Mouse (Mus musculus) midbrain, postnatal 0 days (tissue): ENCODE data around the gene Slc6a6. TPM values are rescaled to one million over a fixed set of nuclear protein-coding genes. Genes with fewer than 3 reads are reported as not detected.

Source experiments
- ATAC-seq: fragments of 200-750 bp; cut with Nextera tagmentation; 2 replicates; pipeline ENCODE4 v1.8.0; 2017; ENCODE audit warnings: moderate number of reproducible peaks, mild to moderate bottlenecking, moderate TSS enrichment, moderate library complexity; ENCODE audit not compliant: low FRiP score
- DNase-seq: peaks from one replicate; pipeline ENCODE4 v3.0.0-alpha.2; 2015; ENCODE audit warnings: low spot score
- H3K27ac ChIP-seq: fragments of 300-500 bp; sonication (generic); 2 replicates; pipeline ENCODE4 v1.5.1; 2014; ENCODE audit warnings: low read depth, mild to moderate bottlenecking, low read length, mixed read lengths
- H3K27me3 ChIP-seq: fragments of 300-500 bp; sonication (generic); 2 replicates; pipeline ENCODE4 v1.6.1; 2014; ENCODE audit warnings: low read length, control low read depth, mixed read lengths; ENCODE audit not compliant: insufficient read depth
- H3K36me3 ChIP-seq: fragments of 300-500 bp; sonication (generic); 2 replicates; pipeline ENCODE4 v1.6.1; 2014; ENCODE audit warnings: low read length, control low read depth, mixed read lengths; ENCODE audit not compliant: insufficient read depth
- H3K4me1 ChIP-seq: fragments of 300-500 bp; sonication (generic); 2 replicates; pipeline ENCODE4 v1.6.1; 2014; ENCODE audit warnings: mild to moderate bottlenecking, control low read depth, antibody characterized with exemption, low read length, mixed read lengths; ENCODE audit not compliant: insufficient read depth
- H3K4me2 ChIP-seq: fragments of 300-500 bp; sonication (generic); 2 replicates; pipeline ENCODE4 v1.6.1; 2014; ENCODE audit warnings: low read depth, mild to moderate bottlenecking, low read length, mixed read lengths; ENCODE audit not compliant: poor library complexity, severe bottlenecking
- H3K4me3 ChIP-seq: fragments of 300-500 bp; sonication (generic); 2 replicates; pipeline ENCODE4 v1.5.1; 2014; ENCODE audit warnings: low read depth, mild to moderate bottlenecking, low read length, moderate library complexity
- H3K9ac ChIP-seq: fragments of 300-500 bp; sonication (generic); replicated peaks from 2 replicates; pipeline ENCODE4 v1.6.1; 2014; ENCODE audit warnings: mild to moderate bottlenecking, low read length, moderate library complexity, mixed read lengths; ENCODE audit not compliant: poor library complexity, severe bottlenecking
- H3K9me3 ChIP-seq: fragments of 300-500 bp; sonication (generic); 2 replicates; pipeline ENCODE4 v1.6.1; 2016; ENCODE audit warnings: low read length, control low read depth
- CTCF ChIP-seq: IDR thresholded peaks from 2 replicates; pipeline ENCODE4 v1.5.1; 2016; ENCODE audit warnings: antibody characterized with exemption, mild to moderate bottlenecking
- WGBS: fragments of 180-500 bp; shearing (Covaris S2); extraction: QIAGEN DNeasy Blood & Tissue Kit; methylation state at CpG from one replicate; pipeline ENCODE4 v1.1.7; 2014; 5-methylcytosine and 5-hydroxymethylcytosine counted together
- polyA plus RNA-seq: library from polyadenylated mRNA; unstranded; fragments of >200 nt; fragmentation: Nextera tagmentation; extraction: Ambion mirVana; gene quantifications from 2 replicates; pipeline ENCODE4 v1.2.1, GENCODE M21; 2015
- total RNA-seq: library from RNA; depleted of rRNA; stranded (reverse); fragments of >200 nt; gene quantifications from 2 replicates; pipeline ENCODE4 v1.2.3, GENCODE M21; 2014

Slc6a6 gene
- total and polyA plus RNA-seq, 2 experiments from 2014 or later = 146 to 147 TPM

GRCm38 (mm10) chr6:91712097-91712854, 28.4 kb downstream of the Slc6a6 start:
- WGBS = 36% methylated on average over 4 of the region's 4 CpGs

GRCm38 (mm10) chr6:91712855-91713331, 29.0 kb downstream of the Slc6a6 start:
- TF ChIP-seq CTCF = no peak
- DNase-seq = no peak
- no peaks in the 10 kb centered on the region for H3K27me3 ChIP-seq
- H3K36me3 ChIP-seq = peaks cover 15% of the 10 kb centered on the region; the same call in 1 of the 2 replicates
- WGBS = 14% methylated on average over 10 of the region's 10 CpGs
- no peak overlapping the region; the same call in 1 of the 2 replicates for H3K9ac ChIP-seq
- no peaks in the 10 kb centered on the region for H3K9me3 ChIP-seq
- peak overlapping the region; percentile 47; the same call in 1 of the 2 replicates for H3K27ac ChIP-seq
- no peak for ATAC-seq
- H3K4me1 ChIP-seq = peaks cover 8% of the 10 kb centered on the region; the same call in 1 of the 2 replicates
- no peak overlapping the region for H3K4me2 ChIP-seq
- H3K4me3 ChIP-seq = no peak overlapping the region

More at GRCm38 (mm10) chr6:91712097-91712854, 28.4 kb downstream of the Slc6a6 start:
- no peaks in the 10 kb centered on the region for H3K9me3 ChIP-seq
- no peaks in the 10 kb centered on the region for H3K27me3 ChIP-seq
- no peak for TF ChIP-seq CTCF
- no peak overlapping the region for H3K4me2 ChIP-seq
- H3K36me3 ChIP-seq = peaks cover 15% of the 10 kb centered on the region; the same call in 1 of the 2 replicates
- H3K27ac ChIP-seq = peak overlapping the region; percentile 47; the same call in 1 of the 2 replicates
- H3K9ac ChIP-seq = no peak overlapping the region; the same call in 1 of the 2 replicates
- no peak overlapping the region for H3K4me3 ChIP-seq
- DNase-seq (no peak), ATAC-seq (no peak)
- H3K4me1 ChIP-seq = peaks cover 8% of the 10 kb centered on the region; the same call in 1 of the 2 replicates

GRCm38 (mm10) chr6:91713370-91713896, 29.6 kb downstream of the Slc6a6 start:
- no peak overlapping the region; the same call in 1 of the 2 replicates for H3K9ac ChIP-seq
- H3K9me3 ChIP-seq = no peaks in the 10 kb centered on the region
- H3K4me1 ChIP-seq = peaks cover 12% of the 10 kb centered on the region; the same call in 1 of the 2 replicates
- 9% methylated on average over 5 of the region's 5 CpGs for WGBS
- H3K4me2 ChIP-seq = no peak overlapping the region
- H3K36me3 ChIP-seq = peaks cover 15% of the 10 kb centered on the region; the same call in 1 of the 2 replicates
- no peaks in the 10 kb centered on the region for H3K27me3 ChIP-seq
- TF ChIP-seq CTCF = no peak
- no peak overlapping the region for H3K27ac ChIP-seq
- DNase-seq = no peak
- no peak for ATAC-seq
- no peak overlapping the region for H3K4me3 ChIP-seq

- H3K4me1 ChIP-seq = peaks cover 27% of the 10 kb centered on the region
- no peaks in the 10 kb centered on the region for H3K27me3 ChIP-seq
- no peak overlapping the region for H3K4me3 ChIP-seq
- TF ChIP-seq CTCF = no peak
- WGBS = 75% methylated on average over 8 of the region's 8 CpGs
- ATAC-seq (no peak), DNase-seq (no peak)
- H3K36me3 ChIP-seq = peaks cover 15% of the 10 kb centered on the region; the same call in 1 of the 2 replicates
- no peak overlapping the region for H3K27ac ChIP-seq
- no peak overlapping the region for H3K9ac ChIP-seq
- no peak overlapping the region for H3K4me2 ChIP-seq
- no peaks in the 10 kb centered on the region for H3K9me3 ChIP-seq
Observed at GRCm38 (mm10) chr6:91715023-91715422, 31.2 kb downstream of the Slc6a6 start.

- Histone ChIP-seq H3K27ac (no peak overlapping the region), H3K9ac (no peak overlapping the region), H3K9me3 (no peaks in the 10 kb centered on the region), H3K4me1 (peaks cover 33% of the 10 kb centered on the region), H3K4me3 (no peak overlapping the region), H3K4me2 (no peak overlapping the region), H3K27me3 (no peaks in the 10 kb centered on the region), H3K36me3 (peaks cover 11% of the 10 kb centered on the region; the same call in 1 of the 2 replicates)
- 81% methylated on average over 6 of the region's 6 CpGs for WGBS
- ATAC-seq = no peak
- TF ChIP-seq CTCF = no peak
- no peak for DNase-seq
Observed at GRCm38 (mm10) chr6:91715988-91716810, 32.3 kb downstream of the Slc6a6 start.
